Mouse (Mus musculus) B cell, adult 2 months (primary cell): ENCODE measurements at regions not wholly inside any gene's neighbourhood (a gene's known extent, or its start where the extent isn't known, plus 50 kb on each side); places are given as distances from the start of the nearest gene placed in this dataset.
"Not testable (repeated sequence)": the region's sequence is repeated elsewhere in the genome, so short reads cannot be mapped to it uniquely, and the experiment has no call there.

Experiments
- DNase-seq, 2 experiments: peaks; one replicate each; pipeline ENCODE4 v3.0.0; 2022

DNA sequence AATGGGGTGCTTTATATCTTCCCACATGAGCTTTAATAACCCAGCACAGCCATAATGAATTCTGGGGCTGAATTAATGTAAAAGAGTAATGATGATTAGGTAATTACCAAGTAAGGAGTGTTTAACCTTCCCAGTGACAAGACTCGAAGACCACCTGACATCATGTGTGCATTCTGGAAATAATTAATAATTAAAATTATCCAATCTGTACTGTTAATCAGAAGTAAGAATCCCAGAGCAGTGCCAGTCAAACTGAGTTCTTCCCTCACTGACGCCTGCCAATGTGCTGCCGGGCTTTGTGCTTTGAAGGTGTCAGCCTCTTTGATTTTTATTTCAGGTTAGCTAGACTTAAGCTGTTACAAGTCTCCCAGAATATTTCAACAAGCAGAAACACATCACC, 183.0 kb upstream of the Plxna2 start:
- DNase-seq: no peak

DNA sequence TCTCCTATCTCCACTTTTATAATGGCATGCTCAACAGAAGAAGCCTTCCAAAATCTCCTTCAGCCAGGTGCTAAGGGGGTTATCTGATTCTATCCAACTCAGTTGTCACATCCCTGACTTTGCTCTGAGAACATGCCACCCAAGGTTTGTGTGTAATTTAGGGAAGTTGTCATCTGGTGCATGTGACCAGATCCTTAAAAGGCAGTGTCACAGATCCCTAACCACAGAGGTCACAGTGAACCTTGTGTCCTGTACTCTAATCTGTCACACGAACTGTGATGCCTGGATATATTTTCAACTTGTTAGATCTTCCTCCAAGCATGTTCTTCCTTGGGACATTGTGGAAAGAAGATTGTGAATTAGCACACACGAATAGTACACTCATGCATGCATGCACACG, 189.4 kb upstream of the Plxna2 start:
- no peak for DNase-seq

DNA sequence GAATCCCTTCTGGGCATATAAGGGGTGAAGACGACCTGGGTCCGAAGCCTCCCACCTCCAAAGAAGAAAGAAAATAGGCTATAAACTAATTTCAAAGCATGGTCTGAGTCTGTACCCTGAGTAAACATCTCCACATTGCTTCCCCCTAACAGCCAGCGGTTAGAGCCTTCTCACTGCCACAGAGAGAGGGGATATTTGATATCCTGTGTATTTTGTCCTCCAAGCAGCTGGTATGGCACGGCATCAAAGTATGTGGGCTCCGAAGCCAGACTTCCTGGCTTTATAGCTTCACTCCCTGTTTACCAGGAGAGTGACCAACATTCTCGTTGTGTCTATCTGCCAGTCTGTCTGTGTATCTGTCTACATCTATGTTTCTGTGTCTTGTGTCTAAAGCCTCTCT, 191.7 kb upstream of the Plxna2 start:
- DNase-seq: no peak

DNA sequence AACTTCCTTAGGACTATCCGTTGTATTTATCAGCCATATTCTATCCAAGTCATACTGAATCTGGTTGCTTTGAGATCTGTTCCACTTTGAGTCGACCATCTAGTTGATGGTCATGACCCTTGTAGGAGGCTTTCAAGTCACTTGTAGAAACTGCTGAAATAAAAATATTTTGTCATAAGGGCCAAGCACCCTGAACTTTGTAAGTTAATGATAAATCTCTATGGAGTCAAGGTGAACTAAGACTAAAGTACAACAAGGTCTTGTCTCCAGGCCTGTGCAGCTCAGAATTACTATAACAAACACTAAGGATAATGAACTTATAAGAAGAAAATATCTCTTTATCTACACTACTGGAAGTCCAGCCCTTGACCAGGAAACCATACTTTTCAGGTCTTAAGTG, 193.8 kb upstream of the Plxna2 start:
- DNase-seq: no peak

DNA sequence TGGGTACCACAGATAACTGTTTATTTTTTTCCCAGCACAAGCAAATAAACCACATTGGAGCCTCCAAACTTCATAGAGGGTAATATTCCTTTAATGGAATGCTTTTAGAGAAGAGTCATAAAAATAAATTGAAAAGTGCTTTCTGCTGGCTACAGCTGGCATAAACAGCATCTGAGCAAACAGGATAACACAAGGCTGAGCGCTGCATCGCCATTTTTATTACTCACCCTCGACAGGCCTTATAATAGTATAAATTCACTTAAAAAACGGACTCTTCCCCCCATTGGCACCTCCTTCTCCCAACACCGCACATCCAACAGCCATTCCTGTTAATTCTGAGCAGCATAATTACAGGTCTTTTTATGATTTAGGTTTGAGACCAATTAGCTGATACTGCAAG, 205.8 kb upstream of the Plxna2 start:
- DNase-seq: no peak

DNA sequence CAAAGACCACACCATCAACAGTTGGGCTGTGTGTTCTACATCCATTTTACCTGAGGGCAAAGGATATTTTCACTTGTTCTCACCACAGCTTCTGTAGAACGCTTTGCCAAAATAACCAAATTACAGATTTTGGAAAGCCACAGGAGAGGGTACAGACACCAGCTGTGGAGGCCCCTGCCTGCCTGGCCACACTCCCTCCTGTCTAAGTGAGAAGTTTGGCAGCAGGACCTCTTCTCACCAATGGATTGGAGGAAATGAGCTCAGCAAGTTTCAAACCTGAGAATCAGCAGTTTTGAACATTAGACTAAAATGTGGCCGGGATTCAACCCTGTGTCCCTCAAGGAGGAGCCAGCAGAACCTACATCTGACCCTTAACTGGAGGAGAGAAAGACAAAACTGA, 206.2 kb upstream of the Plxna2 start:
- no peak for DNase-seq

DNA sequence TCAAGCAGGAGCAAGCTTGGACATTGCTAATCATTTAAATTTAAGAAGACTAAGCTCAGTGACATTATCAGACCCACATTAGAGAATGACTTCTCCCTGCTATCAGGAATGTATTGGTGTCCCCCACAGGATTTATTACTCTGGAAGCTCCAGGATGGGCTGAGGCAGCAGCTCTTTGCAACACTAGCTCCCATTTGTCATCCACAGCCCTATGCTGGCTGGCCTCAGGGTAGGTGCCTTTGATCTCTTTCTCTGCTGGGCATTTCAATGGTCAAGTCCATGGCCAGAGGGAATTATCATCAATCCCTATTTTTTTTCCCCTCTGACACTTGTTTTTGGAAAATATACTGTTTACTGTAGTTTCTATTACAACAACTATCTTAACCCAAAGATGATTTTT, 218.7 kb upstream of the Plxna2 start:
- DNase-seq: no peak

DNA sequence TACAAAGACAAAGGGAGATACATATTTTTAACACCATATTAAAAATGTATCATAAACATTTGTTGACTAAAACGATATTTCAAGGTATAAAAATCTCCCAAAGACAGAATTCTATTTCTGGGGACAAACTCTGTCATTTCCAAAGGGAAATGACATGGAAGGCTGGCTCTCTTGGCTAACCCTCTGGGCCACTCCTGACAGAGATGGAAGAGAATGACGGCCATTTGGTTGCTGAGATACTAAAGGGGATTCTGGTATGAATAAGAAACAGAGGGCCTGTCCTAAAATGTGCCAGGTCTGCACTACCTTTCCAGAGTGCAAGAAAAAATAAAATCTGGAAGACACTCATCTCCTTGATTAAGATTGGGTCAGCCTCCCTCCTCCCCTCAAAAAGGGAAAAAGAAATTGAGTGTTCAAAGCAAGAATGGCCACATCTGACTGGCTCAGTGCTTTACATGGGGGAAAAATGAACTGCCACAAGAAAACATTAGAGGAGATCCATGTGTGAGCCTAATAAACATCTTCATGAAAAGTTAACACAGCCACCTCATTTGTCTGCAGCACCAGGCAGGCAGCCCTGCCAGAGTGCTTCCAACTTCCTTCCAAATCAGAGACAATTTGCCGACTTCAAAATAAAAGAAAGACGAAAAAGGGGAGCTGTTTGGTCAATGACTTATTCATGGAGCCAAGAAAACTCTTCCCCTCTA, 221.1 kb upstream of the Plxna2 start:
- no peak for DNase-seq

DNA sequence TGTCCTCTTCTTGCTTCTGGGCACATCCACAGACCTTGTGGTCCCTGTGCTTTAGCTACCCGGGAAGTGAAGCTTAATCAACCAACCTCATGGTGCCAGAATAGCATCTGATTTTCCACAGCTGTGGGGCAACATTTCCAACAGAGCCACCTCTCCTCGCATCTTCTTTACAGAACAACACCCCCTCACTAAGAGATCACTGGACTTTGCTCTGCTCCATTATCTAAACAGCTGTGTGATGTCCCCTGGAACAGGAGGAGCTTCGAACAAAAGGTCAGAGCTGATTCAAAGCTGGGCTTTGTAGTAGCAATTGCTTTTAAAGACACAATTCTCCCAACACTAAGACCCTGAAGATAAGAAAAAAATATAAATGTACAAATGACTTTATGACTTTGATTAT, 224.3 kb upstream of the Plxna2 start:
- DNase-seq: no peak

DNA sequence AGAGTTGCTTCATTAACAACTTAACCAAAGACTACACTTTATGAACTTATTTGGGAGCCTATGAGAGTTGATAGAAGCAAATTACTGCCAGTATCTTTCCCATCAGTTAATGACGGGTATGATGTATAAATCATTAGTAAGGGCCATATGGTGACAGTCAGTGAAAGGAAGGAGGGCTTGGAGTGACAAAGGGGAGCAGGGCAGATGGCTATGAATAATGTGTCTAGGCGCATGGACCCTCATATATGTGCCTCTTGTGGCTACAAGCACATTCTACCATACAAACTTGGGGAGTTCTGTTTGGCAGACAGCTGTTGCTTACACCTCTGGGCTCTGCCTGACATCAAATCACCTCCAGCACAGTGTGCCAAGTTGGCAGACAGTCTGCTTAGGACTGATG, 227.8 kb upstream of the Plxna2 start:
- DNase-seq: no peak

DNA sequence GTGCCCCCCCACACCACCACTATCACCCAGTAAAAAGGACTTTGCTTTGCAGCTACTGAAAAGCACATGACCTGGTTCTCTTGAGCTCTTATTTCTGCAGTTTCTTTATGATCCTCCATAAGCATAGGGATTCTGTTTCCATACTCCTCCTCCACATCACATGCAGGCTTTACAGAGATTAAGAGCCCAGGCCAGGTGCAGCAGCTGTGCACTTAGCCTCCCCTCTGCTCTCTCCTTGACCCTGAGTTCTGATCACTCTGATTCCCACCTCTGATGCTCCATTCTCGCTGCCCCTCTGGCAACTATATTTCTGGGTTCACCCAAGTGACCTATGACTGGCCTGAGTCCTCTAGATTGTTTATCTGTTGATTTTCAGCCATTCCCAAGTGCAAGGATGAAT, 239.9 kb upstream of the Plxna2 start:
- DNase-seq: no peak

DNA sequence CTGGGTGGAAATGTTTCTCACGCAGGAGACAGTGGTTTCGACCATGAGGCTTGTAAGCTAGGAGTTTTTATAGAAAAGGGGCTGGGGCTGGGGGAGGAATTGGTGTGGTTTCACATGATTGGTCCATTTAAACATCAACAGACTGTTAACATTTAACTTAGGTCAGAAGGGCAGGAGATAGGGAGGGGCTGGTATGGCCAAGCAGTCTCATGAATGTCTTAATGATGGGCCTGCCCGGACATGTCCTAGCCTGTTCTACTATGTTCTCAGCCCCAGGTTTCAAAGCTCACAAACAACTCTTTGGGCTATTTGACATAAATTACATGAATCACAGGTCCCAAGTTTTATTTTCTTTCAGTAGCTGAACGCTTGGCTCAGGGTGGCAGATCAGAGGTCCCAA, 244.5 kb upstream of the Plxna2 start:
- DNase-seq: not testable (repeated sequence)

DNA sequence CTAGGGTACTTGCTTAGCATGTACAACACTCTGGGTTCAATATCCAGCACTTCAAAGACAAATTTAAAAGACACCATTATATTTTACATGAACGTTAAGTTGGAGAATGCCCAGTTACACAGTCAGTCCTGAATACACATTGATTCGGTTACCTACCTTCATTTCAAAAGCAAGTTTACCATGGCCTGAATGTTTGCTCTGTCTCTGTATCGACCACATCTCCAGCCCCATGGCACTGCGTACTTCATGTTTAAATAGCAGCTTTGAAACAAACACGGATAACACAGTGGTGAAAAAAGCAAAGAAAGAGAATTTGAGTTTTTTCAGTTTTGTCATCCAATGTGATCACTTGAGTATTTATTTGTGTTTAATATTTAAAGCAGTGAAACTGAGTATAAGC, 254.1 kb upstream of the Plxna2 start:
- no peak for DNase-seq

DNA sequence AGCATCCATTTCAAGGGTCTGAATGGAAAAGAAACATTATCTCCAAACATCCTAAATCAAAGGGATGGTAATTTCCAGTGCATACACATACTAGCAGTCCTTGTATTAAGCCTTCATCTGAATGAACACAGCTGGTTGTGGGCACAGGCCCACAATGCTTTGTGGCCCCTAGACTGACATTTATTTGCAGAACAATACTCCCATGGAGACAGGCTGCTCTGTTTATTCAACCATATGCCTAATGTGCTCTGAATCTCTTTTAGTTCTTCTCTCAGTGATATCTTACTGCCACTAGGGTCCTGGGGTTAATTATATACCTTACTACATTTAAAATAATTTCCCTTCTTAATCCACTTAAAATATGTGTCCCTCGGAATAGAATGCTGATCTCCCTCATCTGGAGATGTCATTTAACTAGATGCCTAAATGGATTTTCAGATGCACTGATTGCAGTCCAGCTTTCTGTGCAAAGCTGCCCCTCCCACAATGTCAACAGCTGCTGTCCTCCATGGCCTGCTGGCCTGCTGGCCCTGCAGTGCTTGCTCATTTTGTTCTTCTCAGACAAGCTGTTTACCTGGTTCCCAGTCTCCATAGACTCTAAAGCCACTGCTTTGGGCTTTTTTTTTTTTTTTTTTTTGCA, 254.8 kb upstream of the Plxna2 start:
- DNase-seq: no peak

DNA sequence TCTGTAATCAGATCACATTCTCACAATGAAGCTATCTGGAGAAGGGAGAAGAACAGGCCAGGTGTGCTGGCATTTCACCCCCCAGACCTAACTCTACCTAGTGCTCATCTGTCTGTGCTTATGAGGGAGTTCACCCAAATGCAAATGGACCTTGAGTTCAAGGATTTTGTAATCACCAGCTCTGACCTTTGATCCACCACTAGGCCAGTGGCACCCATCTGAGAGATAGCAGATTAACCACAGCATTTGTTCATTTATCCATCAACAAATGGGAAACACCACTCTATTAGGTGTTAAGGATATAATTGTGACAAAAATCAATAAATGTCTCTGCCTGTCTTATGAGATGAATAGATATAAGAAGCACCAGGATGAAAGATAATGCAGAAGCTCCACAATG, 255.7 kb upstream of the Plxna2 start:
- DNase-seq: no peak

DNA sequence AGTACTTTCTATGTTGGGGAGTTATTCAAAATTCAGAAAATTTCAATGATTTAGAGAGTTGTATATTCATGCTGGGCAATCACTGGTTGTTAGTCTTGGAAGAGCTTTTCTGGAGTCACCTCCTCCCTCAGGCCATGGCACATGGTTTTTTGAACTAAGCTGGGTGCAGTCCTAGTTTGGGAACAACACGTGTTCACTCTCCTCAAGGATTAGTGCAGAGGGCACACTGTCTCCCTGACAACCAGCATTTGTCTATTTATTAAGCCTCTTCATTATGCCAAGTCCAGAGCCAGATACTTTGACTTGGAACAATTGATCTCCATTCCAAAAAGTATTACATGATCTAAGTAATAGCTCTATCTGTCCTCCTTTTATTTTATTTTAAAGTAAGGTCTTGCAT, 256.7 kb upstream of the Plxna2 start:
- DNase-seq: no peak

DNA sequence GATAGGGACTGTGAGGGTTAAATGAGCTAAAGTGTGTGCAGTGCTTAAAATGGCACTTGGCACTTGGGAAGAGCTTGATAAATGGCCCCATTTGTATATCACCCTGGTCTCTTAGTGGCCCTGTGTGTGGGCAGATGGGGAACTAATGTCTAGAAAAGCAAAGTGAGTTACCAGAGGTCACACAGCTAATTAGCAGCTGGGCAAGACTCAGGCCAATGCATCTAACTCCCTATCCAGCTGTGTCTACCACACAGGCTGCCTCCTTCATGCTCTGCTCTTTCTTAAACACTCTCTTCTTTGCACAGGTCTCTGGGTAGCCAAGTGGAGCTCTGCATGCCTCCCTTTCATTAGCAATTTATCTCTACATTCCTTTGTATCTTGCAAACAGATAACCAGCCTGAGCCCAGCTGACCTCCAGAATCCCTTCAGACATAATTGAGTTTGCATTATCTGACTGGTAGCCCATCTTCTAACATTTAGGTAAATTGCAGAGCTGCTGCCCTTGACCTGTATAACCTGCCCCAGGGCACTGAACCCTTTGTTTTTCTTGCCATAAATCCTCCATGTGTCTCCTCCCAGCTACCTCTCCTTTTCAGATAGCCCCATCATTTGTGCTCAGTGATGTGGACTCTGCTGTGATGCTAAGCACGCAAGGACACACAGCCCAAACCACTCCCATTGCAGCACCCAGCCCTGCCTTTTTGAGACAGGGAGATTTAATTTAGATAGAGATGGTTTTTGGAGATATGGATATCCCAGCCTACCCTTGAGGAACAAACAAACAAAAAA, 263.5 kb upstream of the Plxna2 start:
- no peak for DNase-seq

DNA sequence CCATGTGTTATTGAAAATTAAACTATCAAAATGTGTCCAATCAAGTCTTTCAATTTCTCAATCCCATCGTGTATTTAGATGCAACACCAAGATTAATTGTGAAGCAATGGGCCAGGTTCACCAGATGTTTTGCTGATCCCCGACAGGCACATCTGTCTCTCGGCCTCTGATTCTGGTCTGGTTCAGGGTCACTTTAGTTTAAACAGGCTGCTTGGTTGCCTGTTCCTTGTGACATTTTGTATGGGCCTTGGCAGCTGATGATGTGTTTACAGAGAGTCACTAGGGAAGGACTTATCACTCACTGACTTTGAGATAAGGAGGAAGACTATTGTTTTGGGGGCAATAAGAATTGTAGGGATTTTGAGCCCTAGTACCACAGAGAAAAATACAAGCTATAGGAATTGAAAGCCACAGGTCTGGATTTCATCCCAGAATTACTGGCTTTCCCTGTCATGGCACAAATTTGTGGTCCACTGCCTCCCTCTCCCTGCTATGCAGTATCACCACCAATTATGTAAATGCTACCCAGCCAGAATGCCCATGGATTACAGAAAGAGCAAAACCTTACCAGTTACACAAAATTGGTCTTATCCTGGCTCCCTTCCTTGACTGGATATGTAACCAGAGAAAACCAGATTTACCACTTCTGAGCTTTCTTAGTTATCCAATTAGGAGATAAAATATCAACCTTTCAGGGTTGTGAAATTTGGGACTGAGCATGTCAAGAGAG, 272.5 kb upstream of the Plxna2 start:
- DNase-seq: no peak

DNA sequence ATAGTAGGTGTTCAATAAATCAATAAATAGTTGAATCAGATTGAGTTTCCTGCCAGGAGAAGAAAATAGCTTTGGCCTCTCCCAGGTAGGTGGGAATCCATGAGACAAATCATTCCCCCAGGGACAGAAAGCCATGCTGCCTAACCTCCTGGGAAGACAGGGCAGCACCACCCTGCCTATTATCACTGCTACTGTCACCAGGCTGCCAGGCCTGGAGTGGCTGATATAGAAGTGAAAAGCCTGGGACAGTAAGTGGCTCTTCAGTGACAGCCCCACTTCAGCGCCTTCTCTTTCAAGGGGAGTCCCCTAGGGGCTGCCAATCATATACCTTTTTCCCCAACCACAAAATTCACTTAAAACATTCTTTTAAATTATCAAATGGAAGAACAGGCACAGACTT, 275.4 kb upstream of the Plxna2 start:
- DNase-seq: no peak

DNA sequence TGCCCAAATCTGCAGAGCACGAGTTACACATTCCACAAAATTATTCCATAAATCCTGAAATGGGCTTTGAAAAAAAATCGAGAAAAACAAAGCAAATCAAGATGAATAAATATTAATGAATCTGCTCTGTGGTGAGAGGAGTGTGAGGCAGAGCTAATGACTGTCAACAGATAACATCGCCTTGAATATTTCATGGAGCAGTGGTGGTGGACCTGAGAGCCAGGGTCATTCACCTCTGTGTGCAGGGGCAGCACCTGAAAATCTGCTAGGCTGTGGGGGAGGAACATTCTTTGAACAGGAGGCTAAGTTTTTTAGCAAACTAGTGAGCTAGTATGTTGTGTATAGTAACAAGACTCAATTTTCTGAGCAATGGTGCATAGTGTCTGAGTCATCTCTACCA, 276.3 kb upstream of the Plxna2 start:
- DNase-seq: no peak

DNA sequence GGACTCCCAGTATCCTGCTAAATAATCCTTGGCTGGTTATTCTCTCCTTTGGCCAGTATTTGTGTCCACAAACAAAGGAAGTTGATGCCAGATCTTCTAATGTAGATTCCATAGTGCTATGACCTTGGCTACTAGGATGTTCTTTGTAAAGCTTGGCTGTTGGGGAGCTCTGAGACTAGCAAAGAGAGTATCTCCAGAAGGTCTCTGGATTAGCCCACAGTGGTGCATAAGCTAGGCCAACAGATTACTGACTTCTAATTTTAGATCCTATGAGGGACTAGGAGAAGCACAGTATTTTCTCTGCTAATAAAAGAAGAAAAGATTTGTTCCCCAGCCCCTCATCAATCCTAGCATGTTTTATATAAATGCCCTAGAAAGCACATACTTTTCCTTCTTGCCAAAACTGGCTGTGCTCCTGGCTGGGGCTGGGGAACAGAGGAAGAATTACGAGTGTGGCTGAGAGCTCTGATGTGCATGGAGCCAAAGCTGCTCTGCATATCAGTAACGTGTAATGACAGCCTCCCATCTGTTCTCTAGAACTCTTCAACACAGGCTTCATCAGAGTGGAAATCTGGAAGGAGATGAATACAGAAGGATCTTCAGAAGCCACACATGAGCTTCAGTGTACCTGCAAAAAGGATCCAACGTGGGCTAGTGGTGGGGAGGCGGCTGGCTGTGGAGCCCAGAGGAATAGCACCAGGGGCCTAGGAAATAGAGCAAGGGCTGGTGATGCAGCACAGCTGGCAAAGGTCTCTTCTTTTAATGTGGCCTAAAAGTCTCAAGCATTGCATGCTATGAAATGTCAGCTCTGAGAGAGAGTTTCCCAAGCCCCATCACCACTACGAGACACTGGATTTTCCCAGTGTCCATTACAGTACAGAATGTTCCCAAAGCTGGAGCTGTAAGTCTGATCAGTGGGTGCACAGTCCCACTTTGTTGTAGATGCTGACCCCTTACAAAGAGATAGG, 283.0 kb upstream of the Plxna2 start:
- DNase-seq: no peak

DNA sequence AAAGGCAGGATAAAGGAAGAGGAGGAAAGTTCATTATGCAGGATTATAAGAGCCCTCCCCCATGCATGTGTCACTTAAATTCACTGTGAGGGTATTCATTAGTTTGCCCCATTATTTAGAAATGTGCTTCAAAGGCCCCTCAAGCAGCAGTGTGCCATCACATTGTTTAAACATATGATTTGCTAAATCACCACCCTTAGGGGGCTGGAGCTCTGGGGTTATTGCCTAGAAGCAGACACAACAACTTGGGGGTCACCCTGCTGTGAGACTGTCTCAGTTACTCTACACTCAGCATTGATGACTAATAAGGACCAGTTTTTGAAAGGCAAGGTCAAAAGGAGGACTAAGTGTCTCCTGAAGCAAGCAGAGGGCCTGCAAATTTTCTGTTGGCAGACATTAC, 285.4 kb upstream of the Plxna2 start:
- DNase-seq: no peak
